Comparison of ENCODE assay signal across 8 mouse cellular contexts in genomic region chr4:129618031-129618430, GRCm38 (mm10). TPM values are rescaled to one million over a fixed set of nuclear protein-coding genes. Genes with fewer than 3 reads are reported as not detected.
DNase-seq lines count a peak whose midpoint lies in the region; ATAC-seq and TF ChIP-seq lines count a peak whose summit lies in the region.

No protein-coding gene starts in this region.

- WGBS in kidney, postnatal 0 days: 98% methylated on average over 5 of the region's 5 CpGs
- WGBS in embryonic facial prominence, embryonic 13.5 days: 94% methylated on average over 5 of the region's 5 CpGs
- 95% methylated on average over 5 of the region's 5 CpGs for WGBS in hindbrain, postnatal 0 days
- whole genome bisulfite sequencing in midbrain, postnatal 0 days: 95% methylated on average over 5 of the region's 5 CpGs

- ATAC-seq in kidney, postnatal 0 days (replicated peaks; ENCODE audit: low FRiP score, low read depth): no peak
- no peak for ATAC-seq in embryonic facial prominence, embryonic 13.5 days (ENCODE audit: insufficient number of reproducible peaks, insufficient read depth, low FRiP score, low TSS enrichment, low read depth)
- ATAC-seq in hindbrain, postnatal 0 days: no peak
- ATAC-seq in midbrain, postnatal 0 days (ENCODE audit: low FRiP score): no peak
- ATAC-seq in frontal cortex, adult (ENCODE audit: low TSS enrichment): no peak

- peak overlapping the region; percentile 79 for H3K4me2 ChIP-seq in kidney, postnatal 0 days (ENCODE audit: low read length)
- H3K4me2 ChIP-seq in embryonic facial prominence, embryonic 13.5 days: peak overlapping the region; percentile 86
- peak overlapping the region; percentile 92 for H3K4me2 ChIP-seq in hindbrain, postnatal 0 days (ENCODE audit: low read depth, low read length)
- H3K4me2 ChIP-seq in midbrain, postnatal 0 days (ENCODE audit: low read depth, low read length, poor library complexity, severe bottlenecking): peak overlapping the region; percentile 80

- TF ChIP-seq CTCF in kidney, postnatal 0 days (IDR thresholded peaks at IDR 0.05; ENCODE audit: low read depth): no peak
- TF ChIP-seq CTCF in hindbrain, postnatal 0 days (IDR thresholded peaks at IDR 0.05; ENCODE audit: low read depth): no peak
- no peak for TF ChIP-seq CTCF in midbrain, postnatal 0 days (IDR thresholded peaks at IDR 0.05)

- H3K9ac ChIP-seq in kidney, postnatal 0 days (ENCODE audit: low read depth, low read length): peak overlapping the region; percentile 74; the same call in 1 of the 2 replicates
- peak overlapping the region; percentile 93 for H3K9ac ChIP-seq in embryonic facial prominence, embryonic 13.5 days
- H3K9ac ChIP-seq in hindbrain, postnatal 0 days (replicated peaks; ENCODE audit: low read length): peak overlapping the region; percentile 82
- H3K9ac ChIP-seq in midbrain, postnatal 0 days (replicated peaks; ENCODE audit: low read length, poor library complexity, severe bottlenecking): peak overlapping the region; percentile 87

- 0 out of 2 replicates have a peak, but pooled peaks cover 7% of the 10 kb centered on the region for H3K36me3 ChIP-seq in kidney, postnatal 0 days (ENCODE audit: insufficient read depth, low read length)
- peaks cover 29% of the 10 kb centered on the region for H3K36me3 ChIP-seq in embryonic facial prominence, embryonic 13.5 days
- H3K36me3 ChIP-seq in hindbrain, postnatal 0 days (ENCODE audit: insufficient read depth, low read length): no peaks in the 10 kb centered on the region
- H3K36me3 ChIP-seq in midbrain, postnatal 0 days (ENCODE audit: insufficient read depth, low read length): peaks cover 3% of the 10 kb centered on the region; the same call in 1 of the 2 replicates

- DNase-seq in kidney, postnatal 0 days (ENCODE audit: low spot score): no peak
- DNase-seq in kidney, adult 11 months: no peak
- no peak for DNase-seq in hindbrain, postnatal 0 days (ENCODE audit: low spot score)
- no peak for DNase-seq in midbrain, postnatal 0 days (ENCODE audit: low spot score)
- DNase-seq in adrenal gland, adult 8-10 months: no peak
- no peak for DNase-seq in thymus, adult 18-20 months

- peak overlapping the region; percentile 55; the same call in 1 of the 2 replicates for H3K4me3 ChIP-seq in kidney, postnatal 0 days (replicated peaks; ENCODE audit: low read depth, low read length)
- H3K4me3 ChIP-seq in embryonic facial prominence, embryonic 13.5 days: peak overlapping the region; percentile 63
- H3K4me3 ChIP-seq in hindbrain, postnatal 0 days (ENCODE audit: low read length): peak overlapping the region; percentile 57
- peak overlapping the region; percentile 52 for H3K4me3 ChIP-seq in midbrain, postnatal 0 days (ENCODE audit: low read depth, low read length)

- no peaks in the 10 kb centered on the region for H3K9me3 ChIP-seq in kidney, postnatal 0 days (replicated peaks; ENCODE audit: low read length)
- H3K9me3 ChIP-seq in embryonic facial prominence, embryonic 13.5 days: no peaks in the 10 kb centered on the region
- H3K9me3 ChIP-seq in hindbrain, postnatal 0 days (ENCODE audit: low read length): no peaks in the 10 kb centered on the region
- no peaks in the 10 kb centered on the region for H3K9me3 ChIP-seq in midbrain, postnatal 0 days (ENCODE audit: low read length)

- no peaks in the 10 kb centered on the region for H3K27me3 ChIP-seq in kidney, postnatal 0 days (ENCODE audit: insufficient read depth, low read length)
- no peaks in the 10 kb centered on the region for H3K27me3 ChIP-seq in embryonic facial prominence, embryonic 13.5 days
- H3K27me3 ChIP-seq in hindbrain, postnatal 0 days (ENCODE audit: insufficient read depth, low read length): no peaks in the 10 kb centered on the region
- no peaks in the 10 kb centered on the region for H3K27me3 ChIP-seq in midbrain, postnatal 0 days (ENCODE audit: insufficient read depth, low read length)

- peak overlapping the region; percentile 82; the same call in 1 of the 2 replicates for H3K27ac ChIP-seq in kidney, postnatal 0 days
- H3K27ac ChIP-seq in embryonic facial prominence, embryonic 13.5 days: no peak overlapping the region
- peak overlapping the region; percentile 93 for H3K27ac ChIP-seq in hindbrain, postnatal 0 days
- peak overlapping the region; percentile 95 for H3K27ac ChIP-seq in midbrain, postnatal 0 days (ENCODE audit: low read depth, low read length)

- H3K4me1 ChIP-seq in kidney, postnatal 0 days (replicated peaks; ENCODE audit: insufficient read depth, low read length): peaks cover 19% of the 10 kb centered on the region
- H3K4me1 ChIP-seq in embryonic facial prominence, embryonic 13.5 days: peaks cover 22% of the 10 kb centered on the region
- H3K4me1 ChIP-seq in hindbrain, postnatal 0 days (ENCODE audit: insufficient read depth, low read length): peaks cover 24% of the 10 kb centered on the region
- peaks cover 23% of the 10 kb centered on the region for H3K4me1 ChIP-seq in midbrain, postnatal 0 days (ENCODE audit: insufficient read depth, low read length)

RNA-seq across cellular contexts. Expression of gene Iqcc, which starts 0.9 kb away (rescaled TPM):
- polyA plus RNA-seq in kidney, postnatal 0 days (2015; fragmentation: Nextera tagmentation; extraction: Ambion mirVana): 30.2 and 31.6 TPM in 2 replicates
- polyA plus RNA-seq in embryonic facial prominence, embryonic 13.5 days (2015; fragmentation: Nextera tagmentation; extraction: Ambion mirVana): 33.7 and 36.5 TPM in 2 replicates
- total RNA-seq in hindbrain, postnatal 0 days (2014; rRNA removed): 11.2 and 12.0 TPM in 2 replicates
- polyA plus RNA-seq in hindbrain, postnatal 0 days (2015; fragmentation: Nextera tagmentation; extraction: Ambion mirVana): 21.0 and 21.1 TPM in 2 replicates
- 7.9 and 33.0 TPM in 2 replicates for total RNA-seq in midbrain, postnatal 0 days (2014; rRNA removed)
- polyA plus RNA-seq in midbrain, postnatal 0 days (2015; fragmentation: Nextera tagmentation; extraction: Ambion mirVana): 17.2 and 20.2 TPM in 2 replicates
- total RNA-seq in adrenal gland, adult 8-10 months (2022): 10 to 100 TPM; 35.1 to 47.4 (median 43.0) TPM

RNA-seq across cellular contexts. Expression of gene Dcdc2b, which starts 4.0 kb away (rescaled TPM):
- 1.9 and 2.3 TPM in 2 replicates for polyA plus RNA-seq in kidney, postnatal 0 days (2015; fragmentation: Nextera tagmentation; extraction: Ambion mirVana)
- 2.2 and 3.1 TPM in 2 replicates for polyA plus RNA-seq in embryonic facial prominence, embryonic 13.5 days (2015; fragmentation: Nextera tagmentation; extraction: Ambion mirVana)
- total RNA-seq in hindbrain, postnatal 0 days (2014; rRNA removed): not detected in 2 replicates
- 4.1 TPM in 2 replicates for polyA plus RNA-seq in hindbrain, postnatal 0 days (2015; fragmentation: Nextera tagmentation; extraction: Ambion mirVana)
- 0.82 and 3.9 TPM in 2 replicates for total RNA-seq in midbrain, postnatal 0 days (2014; rRNA removed)
- polyA plus RNA-seq in midbrain, postnatal 0 days (2015; fragmentation: Nextera tagmentation; extraction: Ambion mirVana): 2.7 and 4.4 TPM in 2 replicates
- 1 to 10 TPM; 1.4 to 4.2 (median 2.8) TPM for total RNA-seq in adrenal gland, adult 8-10 months (2022)

RNA-seq across cellular contexts. Expression of gene Ccdc28b, which starts 5.7 kb away (rescaled TPM):
- polyA plus RNA-seq in kidney, postnatal 0 days (2015; fragmentation: Nextera tagmentation; extraction: Ambion mirVana): 64.8 and 69.5 TPM in 2 replicates
- 69.7 and 73.3 TPM in 2 replicates for polyA plus RNA-seq in embryonic facial prominence, embryonic 13.5 days (2015; fragmentation: Nextera tagmentation; extraction: Ambion mirVana)
- 55.0 and 77.7 TPM in 2 replicates for total RNA-seq in hindbrain, postnatal 0 days (2014; rRNA removed)
- polyA plus RNA-seq in hindbrain, postnatal 0 days (2015; fragmentation: Nextera tagmentation; extraction: Ambion mirVana): 150 and 157 TPM in 2 replicates
- 78.8 and 96.0 TPM in 2 replicates for total RNA-seq in midbrain, postnatal 0 days (2014; rRNA removed)
- 174 and 182 TPM in 2 replicates for polyA plus RNA-seq in midbrain, postnatal 0 days (2015; fragmentation: Nextera tagmentation; extraction: Ambion mirVana)
- total RNA-seq in adrenal gland, adult 8-10 months (2022): 10 to 100 TPM; 32.1 to 49.2 (median 43.5) TPM

RNA-seq across cellular contexts. Expression of gene Tmem234, which starts 17.6 kb away (rescaled TPM):
- 188 and 197 TPM in 2 replicates for polyA plus RNA-seq in kidney, postnatal 0 days (2015; fragmentation: Nextera tagmentation; extraction: Ambion mirVana)
- polyA plus RNA-seq in embryonic facial prominence, embryonic 13.5 days (2015; fragmentation: Nextera tagmentation; extraction: Ambion mirVana): 195 and 215 TPM in 2 replicates
- total RNA-seq in hindbrain, postnatal 0 days (2014; rRNA removed): 150 and 182 TPM in 2 replicates
- 216 and 221 TPM in 2 replicates for polyA plus RNA-seq in hindbrain, postnatal 0 days (2015; fragmentation: Nextera tagmentation; extraction: Ambion mirVana)
- 146 and 189 TPM in 2 replicates for total RNA-seq in midbrain, postnatal 0 days (2014; rRNA removed)
- polyA plus RNA-seq in midbrain, postnatal 0 days (2015; fragmentation: Nextera tagmentation; extraction: Ambion mirVana): 210 and 232 TPM in 2 replicates
- total RNA-seq in adrenal gland, adult 8-10 months (2022): 100 to 1,000 TPM; 104 to 120 (median 109) TPM

RNA-seq across cellular contexts. Expression of gene Eif3i, which starts 17.6 kb away (rescaled TPM):
- polyA plus RNA-seq in kidney, postnatal 0 days (2015; fragmentation: Nextera tagmentation; extraction: Ambion mirVana): 284 and 298 TPM in 2 replicates
- 274 and 289 TPM in 2 replicates for polyA plus RNA-seq in embryonic facial prominence, embryonic 13.5 days (2015; fragmentation: Nextera tagmentation; extraction: Ambion mirVana)
- total RNA-seq in hindbrain, postnatal 0 days (2014; rRNA removed): 364 and 401 TPM in 2 replicates
- 231 and 233 TPM in 2 replicates for polyA plus RNA-seq in hindbrain, postnatal 0 days (2015; fragmentation: Nextera tagmentation; extraction: Ambion mirVana)
- total RNA-seq in midbrain, postnatal 0 days (2014; rRNA removed): 282 and 300 TPM in 2 replicates
- 213 and 222 TPM in 2 replicates for polyA plus RNA-seq in midbrain, postnatal 0 days (2015; fragmentation: Nextera tagmentation; extraction: Ambion mirVana)
- total RNA-seq in adrenal gland, adult 8-10 months (2022): 100 to 1,000 TPM; 174 to 190 (median 182) TPM
